Mouse (Mus musculus) heart, adult 2 months (tissue): ENCODE measurements around the gene Cacnb3.

Source experiments
- CTCF ChIP-seq: fragments of 200-600 bp; IDR thresholded peaks from 2 replicates; pipeline ENCODE4 v1.8.1; 2022; ENCODE audit warnings: antibody characterized with exemption, mild to moderate bottlenecking, moderate library complexity
- POLR2A ChIP-seq: fragments of 200-500 bp; IDR thresholded peaks from 2 replicates; pipeline ENCODE4 v1.6.1; 2011; ENCODE audit warnings: mild to moderate bottlenecking, low read depth, low read length, control low read depth; ENCODE audit not compliant: insufficient read depth

DNA sequence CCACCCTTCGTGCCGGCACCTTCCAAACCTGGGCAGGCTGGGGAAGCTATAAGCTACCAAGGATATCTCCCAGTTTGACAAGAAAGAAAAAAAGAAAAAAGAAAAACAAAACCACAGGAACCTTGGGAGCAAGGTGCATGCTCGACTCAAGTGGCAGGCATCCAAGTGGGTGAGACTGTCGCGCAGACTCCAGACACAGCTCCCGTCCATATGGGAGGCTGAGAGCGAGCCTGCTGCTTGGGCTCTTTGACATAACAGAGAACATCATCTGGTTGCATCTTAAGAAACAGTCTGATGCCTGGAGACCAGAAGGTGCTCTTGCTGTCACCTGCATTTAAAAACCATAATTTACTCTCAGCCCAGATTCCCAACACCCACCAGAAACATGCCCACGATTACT, 48.2 kb upstream of the Cacnb3 start:
- TF ChIP-seq CTCF (no peak), POLR2A (no peak)
